In genomic region chr9:56464863-56465654, GRCm38 (mm10) we compare ENCODE assay signal across 8 mouse cellular contexts. TPM values are rescaled to one million over a fixed set of nuclear protein-coding genes. Genes with fewer than 3 reads are reported as not detected.
DNase-seq lines count a peak whose midpoint lies in the region; ATAC-seq and TF ChIP-seq lines count a peak whose summit lies in the region.

No protein-coding gene starts in this region.

- H3K4me1 ChIP-seq in forebrain, embryonic 13.5 days, result peaks cover 19% of the 10 kb centered on the region
- H3K4me1 ChIP-seq in hindbrain, embryonic 14.5 days (replicated peaks; ENCODE audit: control insufficient read depth, insufficient read depth, low read length), result peaks cover 16% of the 10 kb centered on the region
- peaks cover 14% of the 10 kb centered on the region; the same call in 1 of the 2 replicates for H3K4me1 ChIP-seq in liver, embryonic 12.5 days

- H3K27ac ChIP-seq in forebrain, embryonic 13.5 days, result peak overlapping the region; percentile 33
- H3K27ac ChIP-seq in hindbrain, embryonic 14.5 days, result peak overlapping the region; percentile 66
- H3K27ac ChIP-seq in liver, embryonic 12.5 days, result peak overlapping the region; percentile 57; the same call in 1 of the 2 replicates

- H3K79me2 ChIP-seq in myocyte (ENCODE audit: control insufficient read depth, insufficient read depth), result peaks cover 13% of the 10 kb centered on the region

- WGBS in forebrain, embryonic 13.5 days, result 31% methylated on average over 22 of the region's 23 CpGs
- 31% methylated on average over 23 of the region's 23 CpGs for WGBS in hindbrain, embryonic 14.5 days
- 36% methylated on average over 23 of the region's 23 CpGs for WGBS in liver, embryonic 12.5 days (ENCODE audit: insufficient replicate concordance)

- no peak overlapping the region for H3K4me3 ChIP-seq in forebrain, embryonic 13.5 days
- H3K4me3 ChIP-seq in hindbrain, embryonic 14.5 days (replicated peaks; ENCODE audit: low read length), result no peak overlapping the region
- no peak overlapping the region for H3K4me3 ChIP-seq in liver, embryonic 12.5 days
- no peak overlapping the region for H3K4me3 ChIP-seq in myocyte

- peak overlapping the region; percentile 27 for H3K4me2 ChIP-seq in forebrain, embryonic 13.5 days
- H3K4me2 ChIP-seq in hindbrain, embryonic 14.5 days (replicated peaks), result peak overlapping the region; percentile 10
- H3K4me2 ChIP-seq in liver, embryonic 12.5 days, result peak overlapping the region; percentile 28; the same call in 1 of the 2 replicates
- peak overlapping the region; percentile 64 for H3K4me2 ChIP-seq in myocyte (ENCODE audit: low read depth)

- H3ac ChIP-seq in myocyte (ENCODE audit: control insufficient read depth, insufficient read length), result no peak overlapping the region

- DNase-seq in right cerebral cortex, adult 18-20 months, result peak; percentile 16
- no peak for DNase-seq in right cerebral cortex, postnatal 10 days (ENCODE audit: low spot score in 2 of 2)
- DNase-seq in hindbrain, embryonic 14.5 days (ENCODE audit: low spot score), result no peak
- peak; percentile 22 for DNase-seq in yolk sac, embryonic 10.5 days (ENCODE audit: low spot score)
- no peak for DNase-seq in cerebellum, adult 9-10 months

- no peak overlapping the region for H3K9ac ChIP-seq in forebrain, embryonic 13.5 days
- 0 out of 2 replicates have a peak overlapping the region, but pooled peaks have one; percentile 10 for H3K9ac ChIP-seq in hindbrain, embryonic 14.5 days
- H3K9ac ChIP-seq in liver, embryonic 12.5 days, result no peak overlapping the region

- ATAC-seq in forebrain, embryonic 13.5 days, result peak; percentile 53; the same call in 1 of the 2 replicates
- ATAC-seq in hindbrain, embryonic 14.5 days (ENCODE audit: low FRiP score), result peak; percentile 40; the same call in 1 of the 2 replicates
- no peak for ATAC-seq in liver, embryonic 12.5 days

- TF ChIP-seq POLR2A in myocyte (IDR thresholded peaks at IDR 0.05; ENCODE audit: insufficient read length, low read depth), result no peak

- no peaks in the 10 kb centered on the region for H3K9me3 ChIP-seq in forebrain, embryonic 13.5 days (replicated peaks)
- H3K9me3 ChIP-seq in hindbrain, embryonic 14.5 days (ENCODE audit: control insufficient read depth, low read length), result no peaks in the 10 kb centered on the region
- H3K9me3 ChIP-seq in liver, embryonic 12.5 days (replicated peaks), result no peaks in the 10 kb centered on the region

- peaks cover 24% of the 10 kb centered on the region; the same call in 1 of the 2 replicates for H3K36me3 ChIP-seq in forebrain, embryonic 13.5 days (ENCODE audit: poor library complexity, severe bottlenecking)
- peaks cover 12% of the 10 kb centered on the region; the same call in 1 of the 2 replicates for H3K36me3 ChIP-seq in hindbrain, embryonic 14.5 days (replicated peaks; ENCODE audit: control insufficient read depth, insufficient read depth)
- peaks cover 14% of the 10 kb centered on the region for H3K36me3 ChIP-seq in liver, embryonic 12.5 days
- no peaks in the 10 kb centered on the region for H3K36me3 ChIP-seq in myocyte (ENCODE audit: control insufficient read depth, insufficient read depth)

- no peaks in the 10 kb centered on the region for H3K27me3 ChIP-seq in forebrain, embryonic 13.5 days
- H3K27me3 ChIP-seq in hindbrain, embryonic 14.5 days (ENCODE audit: control insufficient read depth, insufficient read depth, low read length), result no peaks in the 10 kb centered on the region
- H3K27me3 ChIP-seq in liver, embryonic 12.5 days (replicated peaks), result no peaks in the 10 kb centered on the region
- H3K27me3 ChIP-seq in myocyte (ENCODE audit: control insufficient read depth, insufficient read depth, insufficient read length), result no peaks in the 10 kb centered on the region

TF ChIP-seq in myocyte, 11 proteins besides CTCF, POLR2A, EP300 and RAD21:
- TF ChIP-seq MYOG (IDR thresholded peaks at IDR 0.05; ENCODE audit: control insufficient read depth in 1 of 3, insufficient read depth in 1 of 3, insufficient read length in 2 of 3, low read depth in 2 of 3) (no peak), TCF3 (IDR thresholded peaks at IDR 0.05; ENCODE audit: insufficient read length, low read depth) (no peak), E2F4 (IDR thresholded peaks at IDR 0.05; ENCODE audit: insufficient read depth) (no peak), REST (IDR thresholded peaks at IDR 0.05; ENCODE audit: insufficient read depth, insufficient read length) (no peak), MYOD1 (IDR thresholded peaks at IDR 0.05; ENCODE audit: control insufficient read depth in 1 of 3, insufficient read length in 2 of 3, low read depth in 2 of 3) (peak; percentile 1 to 68 (median 50)), TCF12 (IDR thresholded peaks at IDR 0.05; ENCODE audit: insufficient read depth, poor library complexity, severe bottlenecking) (peak; percentile 22), CEBPB (IDR thresholded peaks at IDR 0.05; ENCODE audit: insufficient read depth, poor library complexity, severe bottlenecking) (peak; percentile 66; the same call in 1 of the 2 replicates), MAX (IDR thresholded peaks at IDR 0.05; ENCODE audit: low read depth) (no peak), SRF (IDR thresholded peaks at IDR 0.05; ENCODE audit: control insufficient read depth, insufficient read length, low read depth) (no peak)

RNA-seq across cellular contexts. Expression of gene Hmg20a, which starts 46.6 kb away (rescaled TPM):
- 72.3 and 80.2 TPM in 2 replicates for polyA plus RNA-seq in forebrain, embryonic 13.5 days (2015; fragmentation: Nextera tagmentation; extraction: Ambion mirVana)
- polyA plus RNA-seq in hindbrain, embryonic 14.5 days (2014; fragmentation: Nextera tagmentation; extraction: Ambion mirVana), result 75.7 and 79.9 TPM in 2 replicates
- 21.3 and 22.2 TPM in 2 replicates for polyA plus RNA-seq in liver, embryonic 12.5 days (2016; fragmentation: Nextera tagmentation; extraction: Ambion mirVana)
- 13.8 TPM for polyA plus RNA-seq in myocyte (2012; fragmentation: generic; extraction: Trizol)

RNA-seq across cellular contexts. Expression of gene Peak1, which starts 47.2 kb away (rescaled TPM):
- polyA plus RNA-seq in forebrain, embryonic 13.5 days (2015; fragmentation: Nextera tagmentation; extraction: Ambion mirVana), result 2.9 and 3.3 TPM in 2 replicates
- polyA plus RNA-seq in hindbrain, embryonic 14.5 days (2014; fragmentation: Nextera tagmentation; extraction: Ambion mirVana), result 6.9 and 7.7 TPM in 2 replicates
- 5.4 and 5.7 TPM in 2 replicates for polyA plus RNA-seq in liver, embryonic 12.5 days (2016; fragmentation: Nextera tagmentation; extraction: Ambion mirVana)
- polyA plus RNA-seq in myocyte (2012; fragmentation: generic; extraction: Trizol), result 13.3 TPM

Comparison
In these comparisons a context has a peak if more than half of its experiments do, and no peak if none do; other contexts are left out.
1. DNase-seq: peak in right cerebral cortex, adult 18-20 months (single experiment) and yolk sac, embryonic 10.5 days (single experiment); none in right cerebral cortex, postnatal 10 days (0 of 2), hindbrain, embryonic 14.5 days (single experiment) and cerebellum, adult 9-10 months (single experiment).
2. H3K4me2 ChIP-seq: peak in every context shown above with its lines; median percentile 64 in myocyte; 28 in liver, embryonic 12.5 days; 27 in forebrain, embryonic 13.5 days; 10 in hindbrain, embryonic 14.5 days.
3. Peak in every context shown above with its lines, with median percentiles within 50 percentile points of each other: H3K27ac ChIP-seq.